Mouse (Mus musculus): ENCODE results near the gene Tram2.

The Tram2 gene

GRCm38 (mm10) chr1:21079217-21079773 is at the start of gene Tram2:
Gene Tram2 (minus strand): TSS chr1:21079229.
- DNase-seq (ENCODE audit: low spot score): peak; percentile 94

- DNase-seq (ENCODE audit: low spot score): no peak
These were observed 45.8 kb upstream of the Tram2 start for GRCm38 (mm10) chr1:21124713-21125336.

GRCm38 (mm10) chr1:21103784-21104183 is 24.8 kb upstream of the Tram2 start:
- DNase-seq (ENCODE audit: low spot score): no peak

- peak; percentile 75 for DNase-seq (ENCODE audit: low spot score)
These were observed 22.4 kb upstream of the Tram2 start for GRCm38 (mm10) chr1:21101221-21102006.

- DNase-seq (ENCODE audit: low spot score): no peak
These were observed 21.7 kb upstream of the Tram2 start for GRCm38 (mm10) chr1:21100726-21101125.

- DNase-seq (ENCODE audit: low spot score): peak; percentile 12
These were observed 18.3 kb upstream of the Tram2 start for GRCm38 (mm10) chr1:21097001-21097989.

GRCm38 (mm10) chr1:21094644-21095215 is 15.7 kb upstream of the Tram2 start:
- DNase-seq (ENCODE audit: low spot score): no peak

- no peak for DNase-seq (ENCODE audit: low spot score)
These were observed 10.7 kb upstream of the Tram2 start for GRCm38 (mm10) chr1:21089661-21090117.

- no peak for DNase-seq (ENCODE audit: low spot score)
These were observed 7.3 kb upstream of the Tram2 start for GRCm38 (mm10) chr1:21086291-21086690.

GRCm38 (mm10) chr1:21084661-21085060 is 5.6 kb upstream of the Tram2 start:
- no peak for DNase-seq (ENCODE audit: low spot score)

GRCm38 (mm10) chr1:21080362-21080761 is 1.3 kb upstream of the Tram2 start:
- no peak for DNase-seq (ENCODE audit: low spot score)

GRCm38 (mm10) chr1:21078481-21079214 is 381 bp downstream of the Tram2 start:
- DNase-seq (ENCODE audit: low spot score): no peak

- no peak for DNase-seq (ENCODE audit: low spot score)
These were observed 1.4 kb downstream of the Tram2 start for GRCm38 (mm10) chr1:21077619-21078018.

- no peak for DNase-seq (ENCODE audit: low spot score)
These were observed 1.8 kb downstream of the Tram2 start for GRCm38 (mm10) chr1:21077191-21077590.

GRCm38 (mm10) chr1:21075986-21076495 is 3.0 kb downstream of the Tram2 start:
- no peak for DNase-seq (ENCODE audit: low spot score)

GRCm38 (mm10) chr1:21074231-21074630 is 4.8 kb downstream of the Tram2 start:
- DNase-seq (ENCODE audit: low spot score): no peak

GRCm38 (mm10) chr1:21072875-21073444 is 6.1 kb downstream of the Tram2 start:
- DNase-seq (ENCODE audit: low spot score): no peak

- no peak for DNase-seq (ENCODE audit: low spot score)
These were observed 8.4 kb downstream of the Tram2 start for GRCm38 (mm10) chr1:21070658-21071057.

- DNase-seq (ENCODE audit: low spot score): no peak
These were observed 9.1 kb downstream of the Tram2 start for GRCm38 (mm10) chr1:21069830-21070522.

GRCm38 (mm10) chr1:21068491-21068890 is 10.5 kb downstream of the Tram2 start:
- DNase-seq (ENCODE audit: low spot score): no peak

Measured in lung, postnatal 25 days (tissue).